Mouse (Mus musculus) frontal cortex, postnatal 10 days (tissue): ENCODE measurements at regions not wholly inside any gene's neighbourhood (a gene's known extent, or its start where the extent isn't known, plus 50 kb on each side); places are given as distances from the start of the nearest gene placed in this dataset.

Experiments
- DNase-seq, 2 experiments: peaks; one replicate each; pipeline ENCODE4 v3.0.0; 2022; ENCODE audit warnings: low spot score in 2 of 2, mixed read lengths in 1 of 2

GRCm38 (mm10) chr8:26881268-26882120 is 95.6 kb upstream of the Zfp703 start:
- DNase-seq = no peak

- DNase-seq = no peak
Observed at GRCm38 (mm10) chr8:26882616-26883015, 94.5 kb upstream of the Zfp703 start.

GRCm38 (mm10) chr8:26883285-26883684 is 93.8 kb upstream of the Zfp703 start:
- DNase-seq = no peak

- no peak for DNase-seq
Observed at GRCm38 (mm10) chr8:26883770-26884169, 93.4 kb upstream of the Zfp703 start.

GRCm38 (mm10) chr8:26884350-26884749 is 92.8 kb upstream of the Zfp703 start:
- no peak for DNase-seq

GRCm38 (mm10) chr8:26885365-26885764 is 91.8 kb upstream of the Zfp703 start:
- DNase-seq = no peak

- no peak for DNase-seq
Observed at GRCm38 (mm10) chr8:26886783-26887486, 90.2 kb upstream of the Zfp703 start.

GRCm38 (mm10) chr8:26887551-26887950 is 89.6 kb upstream of the Zfp703 start:
- no peak for DNase-seq

- no peak for DNase-seq
Observed at GRCm38 (mm10) chr8:26888050-26888449, 89.1 kb upstream of the Zfp703 start.

GRCm38 (mm10) chr8:26891881-26892280 is 85.2 kb upstream of the Zfp703 start:
- no peak for DNase-seq

GRCm38 (mm10) chr8:26892380-26892779 is 84.7 kb upstream of the Zfp703 start:
- DNase-seq = no peak

- DNase-seq = no peak
Observed at GRCm38 (mm10) chr8:26895867-26896266, 81.3 kb upstream of the Zfp703 start.

GRCm38 (mm10) chr8:26903289-26903688 is 73.8 kb upstream of the Zfp703 start:
- DNase-seq = no peak

- DNase-seq = no peak
Observed at GRCm38 (mm10) chr8:26906257-26906656, 70.9 kb upstream of the Zfp703 start.

GRCm38 (mm10) chr8:26907347-26908170 is 69.6 kb upstream of the Zfp703 start:
- DNase-seq = no peak

- DNase-seq = no peak
Observed at GRCm38 (mm10) chr8:26910186-26910585, 66.9 kb upstream of the Zfp703 start.

GRCm38 (mm10) chr8:26913562-26914529 is 63.3 kb upstream of the Zfp703 start:
- no peak for DNase-seq

- no peak for DNase-seq
Observed at GRCm38 (mm10) chr8:26915731-26916130, 61.4 kb upstream of the Zfp703 start.

GRCm38 (mm10) chr8:26921531-26922177 is 55.5 kb upstream of the Zfp703 start:
- DNase-seq = no peak

- DNase-seq = no peak
Observed at GRCm38 (mm10) chr8:26922178-26922540, 55.0 kb upstream of the Zfp703 start.

GRCm38 (mm10) chr8:26923166-26923565 is 54.0 kb upstream of the Zfp703 start:
- DNase-seq = no peak
